Comparison of ENCODE assay signal across 10 mouse cellular contexts in the genomic region with DNA sequence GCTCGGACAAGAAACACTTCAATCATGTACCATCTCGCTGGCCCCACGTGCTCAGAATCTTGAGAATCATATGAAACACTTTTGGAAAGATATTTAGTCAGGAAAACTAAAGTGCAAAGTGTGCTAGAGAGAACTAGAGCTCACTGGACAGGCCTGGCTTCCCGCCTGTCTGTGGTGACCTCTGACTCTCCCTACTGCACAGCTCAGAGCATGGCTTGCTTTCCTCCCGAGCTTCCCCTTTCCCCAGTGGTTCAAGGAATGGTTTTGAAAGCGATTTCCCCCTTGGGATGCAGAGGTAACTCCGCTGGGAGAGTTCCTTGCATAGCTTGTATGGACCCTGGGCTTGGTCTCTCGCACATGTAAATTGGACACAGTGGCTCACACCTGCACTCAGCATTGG.
"Had no signal": no experiment of that assay in that cellular context is flagged by ENCODE, and none has a peak within 500 bp of the region (broad histone marks: within the 10 kb centered on the region; RNA-seq: fewer than 3 reads in every experiment).

No protein-coding gene starts in this region.

- DNase-seq: lung, adult 18-20 months; lung, postnatal 36 days; midbrain, embryonic 14.5 days; right cerebral cortex, postnatal 25 days; right cerebral cortex, postnatal 4 days; spleen, adult 18-20 months; thymus, adult 18-20 months; thymus, postnatal 14 days; thymus, postnatal 36 days had no signal

- ATAC-seq: midbrain, embryonic 16.5 days had no signal
